Mouse (Mus musculus) layer of hippocampus, adult 2 months (tissue): Measurements from ENCODE around the gene Gm15446. TPM values are rescaled to one million over a fixed set of nuclear protein-coding genes. Genes with fewer than 3 reads are reported as not detected.
"Not testable (repeated sequence)": the region's sequence is repeated elsewhere in the genome, so short reads cannot be mapped to it uniquely, and the experiment has no call there.

Experiments
- DNase-seq, 2 experiments: peaks; one replicate each; pipeline ENCODE4 v3.0.0; 2022; ENCODE audit warnings: low spot score in 2 of 2
- H3K27ac ChIP-seq: fragments of 200-600 bp; 2 replicates; pipeline ENCODE4 v1.8.1; 2022
- H3K4me3 ChIP-seq: fragments of 200-600 bp; 2 replicates; pipeline ENCODE4 v1.8.1; 2022; ENCODE audit warnings: mild to moderate bottlenecking
- CTCF ChIP-seq: fragments of 200-600 bp; conservative IDR thresholded peaks from 2 replicates; pipeline ENCODE4 v1.8.1; 2022; ENCODE audit warnings: antibody characterized with exemption, mild to moderate bottlenecking, moderate library complexity
- long read RNA-seq, 2 experiments: library from polyadenylated mRNA; stranded (forward); transcript quantifications; one replicate each; pipeline ENCODE4 v2.0.0; 2021; ENCODE audit warnings: borderline mapping rate in 2 of 2
- total RNA-seq, 2 experiments: library from RNA; stranded (reverse); gene quantifications; 2 replicates each; pipeline ENCODE4 v1.2.3; 2021

The Gm15446 gene
- 10 to 100 TPM; 41.2 to 44.9 TPM for total RNA-seq
- long read RNA-seq, experiment 1, partial matches to known transcripts, result 6 of 37 reads
- long read RNA-seq, experiment 1, other reads (novel, unspliced or antisense), result 30 of 37 reads
- long read RNA-seq, experiment 2, partial matches to known transcripts, result 14 of 52 reads
- long read RNA-seq, experiment 2, other reads (novel, unspliced or antisense), result 37 of 52 reads

- H3K27ac ChIP-seq, result peak within 1 kb of the TSS; percentile 89
- peak; percentile 85 to 94 for DNase-seq
- peak; percentile 15; the same call in 1 of the 2 replicates for TF ChIP-seq CTCF
Observed at GRCm38 (mm10) chr5:109923261-109924071, at the start of gene Gm15446. TSS of gene Gm15446 (plus strand) at chr5:109923400.

GRCm38 (mm10) chr5:109924129-109924528, 929 bp downstream of the Gm15446 start:
- Histone ChIP-seq H3K4me3 (peak overlapping the region; percentile 74), H3K27ac (0 out of 2 replicates have a peak overlapping the region, but pooled peaks have one; percentile 29)
- DNase-seq, result not testable (repeated sequence)

More at GRCm38 (mm10) chr5:109923261-109924071, at the start of gene Gm15446:
- peak within 1 kb of the TSS; percentile 74 for H3K4me3 ChIP-seq

- no peak for TF ChIP-seq CTCF
- Histone ChIP-seq H3K4me3 (no peak overlapping the region), H3K27ac (no peak overlapping the region)
- DNase-seq, result no peak
Observed at GRCm38 (mm10) chr5:109924936-109925335, 1.7 kb downstream of the Gm15446 start.

DNA sequence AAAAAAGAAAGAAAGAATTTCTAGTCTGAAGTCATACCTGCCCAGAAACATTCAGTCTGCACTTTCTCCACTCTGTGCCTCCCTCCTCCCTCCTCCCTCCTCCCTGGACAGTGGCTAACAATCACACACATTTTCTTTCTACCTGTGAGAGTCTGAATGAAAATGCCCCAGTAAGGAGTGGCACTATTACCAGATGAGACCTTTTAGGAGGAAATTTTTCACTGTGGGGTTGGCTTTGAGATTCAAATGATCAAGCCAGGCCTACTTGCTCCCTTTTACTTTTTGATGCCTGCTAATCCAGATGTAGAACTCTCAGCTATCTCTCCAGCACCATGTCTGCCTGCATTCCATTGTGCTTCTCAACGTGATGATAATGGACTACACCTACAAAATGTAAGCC, 27.1 kb downstream of the Gm15446 start:
- Histone ChIP-seq H3K27ac (no peak overlapping the region), H3K4me3 (no peak overlapping the region)
- no peak for TF ChIP-seq CTCF
- no peak for DNase-seq

- not testable (repeated sequence) for DNase-seq, H3K27ac ChIP-seq, H3K4me3 ChIP-seq
Observed at GRCm38 (mm10) chr5:109980743-109981142, 57.5 kb downstream of the Gm15446 start.

Other genes with a start within 250 kb of the Gm15446 start
- 1 to 10 TPM; 2.4 to 3.0 TPM for gene 5430403G16Rik, start 232.4 kb upstream of the Gm15446 start, total RNA-seq
- gene 4930522L14Rik, start 171.5 kb upstream of the Gm15446 start, total RNA-seq, result 1 to 10 TPM; 2.8 to 3.8 TPM
- gene Zfp932, start 73.1 kb downstream of the Gm15446 start, total RNA-seq, result 10 to 100 TPM; 55.7 to 60.0 TPM
- 10 to 100 TPM in 1 of 2 experiments, 1 to 10 TPM in 1; 8.7 to 12.1 TPM for gene Gm17655, start 149.1 kb downstream of the Gm15446 start, total RNA-seq
- gene Gm35315, start 171.0 kb downstream of the Gm15446 start, total RNA-seq, result under 1 TPM; 0.52 to 0.64 TPM
- 1 to 10 TPM; 4.4 to 4.9 TPM for gene Plcxd1, start 176.6 kb downstream of the Gm15446 start, total RNA-seq
- 10 to 100 TPM; 77.3 to 85.6 TPM for gene Gtpbp6, start 184.8 kb downstream of the Gm15446 start, total RNA-seq
- gene Zfp605, start 186.7 kb downstream of the Gm15446 start, total RNA-seq, result 10 to 100 TPM; 16.1 to 16.5 TPM
- gene Chfr, start 212.4 kb downstream of the Gm15446 start, total RNA-seq, result 10 to 100 TPM; 47.1 to 58.1 TPM